Mouse (Mus musculus) neutrophil, adult 5-6 weeks (primary cell): ENCODE data around the gene Gja1. TPM values are rescaled to one million over a fixed set of nuclear protein-coding genes. Genes with fewer than 3 reads are reported as not detected.
"Not testable (repeated sequence)": the region's sequence is repeated elsewhere in the genome, so short reads cannot be mapped to it uniquely, and the experiment has no call there.

ENCODE experiments used
- ATAC-seq: fragments of 151-379, 151-347 bp; 2 replicates; pipeline ENCODE4 v1.8.0; 2017; ENCODE audit warnings: mild to moderate bottlenecking, moderate TSS enrichment; ENCODE audit not compliant: insufficient number of reproducible peaks, poor library complexity, low FRiP score, severe bottlenecking; ENCODE audit errors: extremely low read depth
- total RNA-seq: library from RNA; stranded (forward); fragments of 200-1000 nt; gene quantifications from 2 replicates; pipeline ENCODE4 v1.2.3, GENCODE M21; 2017

Gene Gja1
- total RNA-seq = 0.12 TPM in 1 of 2 replicates, not detected in the other

DNA sequence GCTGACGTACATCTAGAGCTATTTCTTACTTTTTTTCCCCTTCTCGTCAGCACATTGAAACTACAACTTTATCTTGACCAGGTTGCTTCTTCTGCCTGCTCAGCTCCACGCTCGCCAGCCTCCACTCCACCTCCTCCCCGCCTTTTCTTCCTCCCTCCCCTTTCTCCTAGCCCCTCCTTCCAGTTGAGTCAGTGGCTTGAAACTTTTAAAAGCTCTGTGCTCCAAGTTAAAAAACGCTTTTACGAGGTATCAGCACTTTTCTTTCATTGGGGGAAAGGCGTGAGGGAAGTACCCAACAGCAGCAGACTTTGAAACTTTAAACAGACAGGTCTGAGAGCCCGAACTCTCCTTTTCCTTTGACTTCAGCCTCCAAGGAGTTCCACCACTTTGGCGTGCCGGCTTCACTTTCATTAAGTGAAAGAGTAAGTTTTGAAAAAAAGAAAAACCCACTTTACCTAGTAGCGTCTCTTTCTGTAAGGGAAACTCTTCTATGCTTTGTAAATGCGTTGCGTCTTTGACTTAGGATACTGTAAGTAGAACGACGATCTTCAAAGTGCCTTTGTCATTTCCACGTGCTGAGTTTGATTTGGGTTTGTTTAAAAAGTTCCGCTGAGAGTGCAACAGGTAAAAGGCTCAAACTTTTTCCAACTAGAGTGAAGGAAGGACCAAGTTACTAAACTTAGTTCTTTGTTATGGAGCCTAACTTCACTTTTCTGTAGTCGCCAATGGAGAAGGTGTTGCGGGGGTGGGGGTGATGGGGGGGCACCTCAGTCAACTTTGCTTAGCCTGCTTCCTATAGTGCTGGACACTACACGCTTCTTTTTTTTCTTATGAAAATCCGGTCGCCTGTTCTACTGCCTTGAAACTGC lies at the start of gene Gja1:
Gja1 (plus strand) TSS at position 234 of the 869 bp plus-strand sequence.
- no peak for ATAC-seq

DNA sequence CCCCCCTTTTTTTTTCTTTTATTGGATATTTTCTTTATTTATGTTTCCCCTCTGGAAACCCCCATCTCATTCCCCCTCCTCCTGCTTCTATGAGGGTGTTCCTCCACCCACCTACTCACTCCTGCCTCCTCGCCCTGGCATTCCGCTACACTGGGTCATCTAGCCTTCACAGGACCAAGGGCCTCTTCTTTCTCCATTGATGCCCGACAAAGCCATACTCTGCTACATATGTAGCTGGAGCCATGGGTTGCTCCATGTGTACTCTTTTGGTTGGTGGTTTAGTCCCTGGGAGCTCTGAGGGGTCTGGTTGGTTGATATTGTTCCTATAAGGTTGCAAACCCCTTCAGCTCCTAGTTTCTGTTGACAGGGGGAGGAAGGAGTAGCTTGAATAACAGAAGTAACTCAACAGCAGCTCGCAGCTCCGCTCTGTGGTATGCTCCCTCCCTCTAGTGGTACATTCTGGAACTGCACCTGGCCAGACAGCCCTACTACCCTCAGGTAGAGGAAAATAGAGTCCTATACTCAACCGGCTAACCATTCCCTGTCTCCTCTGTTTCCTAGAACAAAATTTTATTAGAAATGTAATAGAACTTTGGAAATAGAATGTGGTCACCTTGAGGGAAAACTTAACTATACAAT lies 38.2 kb upstream of the Gja1 start:
- peak; percentile 46; the same call in 1 of the 2 replicates for ATAC-seq

DNA sequence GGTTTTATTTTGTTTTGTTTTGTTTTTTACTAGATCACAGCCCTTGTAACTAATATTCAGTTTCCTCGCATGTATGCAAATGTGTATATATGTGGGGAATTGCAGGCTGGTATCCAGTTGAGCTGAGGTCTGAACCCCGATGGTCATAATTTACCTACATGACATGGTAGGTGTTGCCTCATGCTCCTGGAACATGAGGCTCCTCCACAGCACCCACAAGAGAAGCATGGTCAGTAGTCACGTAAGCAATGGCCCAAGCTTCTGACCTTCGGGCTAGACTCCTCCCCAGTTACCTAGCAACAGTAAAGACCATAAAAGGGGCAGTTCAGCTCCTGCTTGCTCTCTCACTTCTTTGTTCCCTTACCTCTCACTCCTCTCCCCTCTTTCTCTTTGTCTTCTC lies 16.7 kb upstream of the Gja1 start:
- no peak for ATAC-seq

DNA sequence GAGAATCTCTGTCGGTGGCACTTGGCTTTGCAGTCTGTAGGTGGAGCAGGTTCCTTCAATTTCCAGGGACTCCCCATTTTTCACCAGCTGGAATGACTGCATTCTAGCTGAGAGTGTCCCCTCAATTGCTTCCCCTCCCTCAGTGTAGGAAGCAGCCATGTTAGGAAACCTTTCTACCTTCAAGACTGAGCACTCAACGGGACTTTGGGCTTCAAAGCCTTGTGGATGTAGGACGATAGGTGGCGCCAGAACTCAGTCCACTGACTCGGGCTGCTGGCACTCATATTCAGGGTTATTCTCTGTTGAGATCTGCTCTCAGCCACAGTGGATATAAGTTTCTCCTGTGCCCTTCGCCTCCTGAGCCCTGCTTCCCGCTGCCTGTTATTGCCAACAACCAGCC lies 8.1 kb upstream of the Gja1 start:
- ATAC-seq = no peak

DNA sequence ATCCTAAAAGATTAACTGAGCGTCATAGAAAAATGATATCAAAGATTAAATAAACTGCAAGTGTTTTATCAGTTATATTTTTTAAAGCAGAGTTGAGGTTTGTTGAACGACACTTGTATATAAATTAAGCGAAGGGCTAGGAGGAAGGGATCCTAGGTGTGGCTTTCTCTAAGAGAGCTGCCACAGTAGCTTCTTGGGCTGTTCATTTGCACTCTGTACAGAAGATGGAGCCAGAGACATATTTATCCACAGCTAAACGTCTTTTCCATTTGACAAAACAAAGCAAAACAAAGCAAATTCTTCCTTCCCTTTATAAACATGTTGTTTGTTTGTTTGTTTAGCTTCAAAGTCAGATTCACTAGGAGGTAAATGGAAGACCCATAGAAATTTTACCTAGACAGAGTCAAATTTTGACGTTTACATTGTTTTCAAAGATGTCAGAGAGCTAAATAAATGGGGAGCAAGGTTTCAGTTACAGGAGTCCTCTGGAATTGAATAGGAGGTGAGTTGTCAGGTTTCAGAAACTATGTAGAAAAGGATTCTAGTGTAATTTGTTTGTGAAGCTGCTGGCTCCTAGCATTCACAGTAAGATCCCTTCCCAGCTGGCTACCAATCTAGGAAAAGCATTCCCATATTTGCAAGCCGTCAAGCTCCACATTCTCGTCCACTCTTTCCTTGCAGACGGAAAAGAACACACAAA lies 4.0 kb upstream of the Gja1 start:
- no peak for ATAC-seq

DNA sequence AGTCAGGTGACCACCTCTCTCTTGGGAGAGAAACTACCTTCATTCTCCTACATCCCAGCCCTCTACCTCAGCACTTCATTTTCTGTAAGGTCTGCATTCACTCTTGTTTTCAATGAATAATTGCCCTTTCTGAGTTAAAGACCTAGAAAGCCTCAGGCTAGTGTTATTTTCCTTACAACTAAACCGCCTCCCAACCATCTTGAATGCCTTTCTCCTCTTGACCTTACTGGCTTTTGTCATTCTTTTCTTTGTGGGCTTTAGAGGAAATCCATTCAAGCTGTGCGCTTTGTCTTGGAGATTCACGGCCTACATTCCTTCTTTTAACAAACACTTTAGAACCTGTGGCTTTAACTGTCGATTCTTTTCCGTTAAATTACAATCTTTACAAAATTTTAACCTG lies 3.0 kb upstream of the Gja1 start:
- ATAC-seq = no peak

DNA sequence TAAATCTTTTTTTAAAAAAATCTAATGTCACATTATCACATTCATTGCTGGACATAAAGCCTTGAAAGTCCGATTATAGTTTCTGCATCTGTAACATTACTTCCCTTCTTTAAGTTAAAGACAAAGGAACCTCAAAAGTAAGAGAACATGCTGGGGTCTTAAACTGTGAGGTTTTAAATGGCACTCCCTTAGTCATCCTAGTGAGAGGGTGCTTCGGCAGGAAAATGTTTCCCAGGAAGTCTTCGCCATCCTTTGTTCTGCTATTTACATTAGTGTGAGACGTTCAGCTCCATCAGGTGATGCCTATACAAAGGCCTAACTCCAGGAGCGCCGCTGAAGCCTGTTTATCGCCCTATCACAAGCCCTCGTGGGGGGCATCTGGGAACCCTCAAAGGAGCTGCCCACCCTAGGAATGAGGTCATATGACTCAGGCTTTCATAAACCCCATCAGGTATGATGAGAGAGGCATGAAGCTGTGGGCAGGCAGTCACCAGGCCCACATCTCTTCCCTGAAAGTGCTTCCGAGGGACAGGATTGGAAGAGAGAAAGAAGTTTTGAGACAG lies 1.1 kb upstream of the Gja1 start:
- ATAC-seq = no peak

DNA sequence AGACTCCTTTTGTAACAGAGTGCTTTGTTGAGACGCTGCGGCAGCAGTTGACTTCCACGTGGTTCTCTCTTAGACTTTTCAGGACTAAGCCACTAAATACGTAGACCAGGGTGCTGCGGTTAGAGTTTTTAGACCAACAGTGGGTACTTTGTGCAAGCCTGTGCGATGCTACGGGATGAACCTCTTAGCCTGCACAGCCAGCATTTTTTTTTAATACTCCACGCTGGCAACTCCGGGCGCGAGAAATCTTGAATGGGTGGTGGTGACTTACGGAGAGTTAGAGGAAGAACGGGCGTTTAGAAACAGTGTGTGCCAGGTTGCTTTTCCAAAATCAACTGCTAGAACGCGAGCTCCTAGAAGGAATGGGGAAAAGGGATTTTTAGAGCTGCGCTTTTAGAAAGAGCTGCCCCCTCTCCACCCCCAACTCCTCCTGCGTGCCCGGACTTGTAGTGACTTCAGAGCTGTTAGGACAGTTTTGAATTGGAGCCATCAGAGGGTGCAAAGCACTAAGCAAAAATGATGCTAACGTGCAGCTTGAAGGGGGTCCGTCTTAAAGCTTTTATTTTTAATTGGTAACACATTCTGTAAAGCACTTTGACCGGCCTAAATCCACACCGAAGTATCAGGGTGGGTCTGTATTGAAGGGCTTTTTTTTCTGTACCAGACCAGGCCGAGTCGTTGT lies 977 bp downstream of the Gja1 start:
- ATAC-seq = no peak

DNA sequence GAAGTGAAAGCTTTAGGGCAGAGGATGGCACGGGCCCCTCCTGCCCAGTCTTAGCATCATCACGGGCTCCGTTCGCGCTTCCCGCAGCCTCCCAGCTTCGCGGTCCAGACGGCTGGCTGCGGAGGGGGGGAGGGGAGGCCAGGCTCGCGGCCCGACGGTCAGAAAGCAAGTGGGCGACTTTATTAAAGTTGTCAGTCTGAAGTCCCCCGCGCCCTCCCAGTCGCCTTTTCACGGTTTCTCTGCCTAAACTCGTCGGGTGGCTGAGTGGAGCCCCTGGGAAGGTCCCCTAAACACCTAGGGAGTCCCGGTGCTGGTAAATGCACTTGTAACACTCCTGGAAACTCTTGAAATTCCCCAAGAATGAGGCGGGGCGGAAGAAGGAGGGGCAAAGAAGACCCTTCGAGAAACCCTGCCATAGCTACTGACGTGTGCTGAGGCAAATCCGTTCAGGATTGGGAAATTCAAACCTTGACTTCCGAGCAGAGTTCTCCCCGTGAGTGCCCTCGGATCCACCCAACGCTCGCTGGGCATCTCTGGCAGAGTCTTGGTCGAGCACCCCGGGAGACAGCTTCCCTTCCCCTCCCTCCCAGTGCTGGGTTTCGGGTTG lies 1.6 kb downstream of the Gja1 start:
- no peak for ATAC-seq

DNA sequence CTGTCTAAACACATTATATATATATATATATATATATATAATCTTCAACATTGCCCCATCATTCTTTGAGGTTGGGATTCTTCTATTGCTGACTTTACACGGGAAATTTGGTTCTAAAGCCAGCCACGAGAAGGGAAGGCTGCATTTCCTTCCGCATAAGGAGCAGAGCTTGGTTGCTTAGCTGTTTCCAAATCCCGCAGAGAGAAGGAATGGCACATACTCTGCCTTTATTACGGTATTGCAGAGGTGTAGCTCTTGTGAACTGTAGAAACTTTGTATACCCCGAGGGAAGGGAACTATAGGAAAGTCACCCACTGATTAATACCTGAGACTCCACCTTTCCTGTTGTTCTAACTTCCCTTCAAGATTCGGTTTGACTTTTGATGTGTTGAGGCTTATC lies 2.6 kb downstream of the Gja1 start:
- no peak for ATAC-seq

DNA sequence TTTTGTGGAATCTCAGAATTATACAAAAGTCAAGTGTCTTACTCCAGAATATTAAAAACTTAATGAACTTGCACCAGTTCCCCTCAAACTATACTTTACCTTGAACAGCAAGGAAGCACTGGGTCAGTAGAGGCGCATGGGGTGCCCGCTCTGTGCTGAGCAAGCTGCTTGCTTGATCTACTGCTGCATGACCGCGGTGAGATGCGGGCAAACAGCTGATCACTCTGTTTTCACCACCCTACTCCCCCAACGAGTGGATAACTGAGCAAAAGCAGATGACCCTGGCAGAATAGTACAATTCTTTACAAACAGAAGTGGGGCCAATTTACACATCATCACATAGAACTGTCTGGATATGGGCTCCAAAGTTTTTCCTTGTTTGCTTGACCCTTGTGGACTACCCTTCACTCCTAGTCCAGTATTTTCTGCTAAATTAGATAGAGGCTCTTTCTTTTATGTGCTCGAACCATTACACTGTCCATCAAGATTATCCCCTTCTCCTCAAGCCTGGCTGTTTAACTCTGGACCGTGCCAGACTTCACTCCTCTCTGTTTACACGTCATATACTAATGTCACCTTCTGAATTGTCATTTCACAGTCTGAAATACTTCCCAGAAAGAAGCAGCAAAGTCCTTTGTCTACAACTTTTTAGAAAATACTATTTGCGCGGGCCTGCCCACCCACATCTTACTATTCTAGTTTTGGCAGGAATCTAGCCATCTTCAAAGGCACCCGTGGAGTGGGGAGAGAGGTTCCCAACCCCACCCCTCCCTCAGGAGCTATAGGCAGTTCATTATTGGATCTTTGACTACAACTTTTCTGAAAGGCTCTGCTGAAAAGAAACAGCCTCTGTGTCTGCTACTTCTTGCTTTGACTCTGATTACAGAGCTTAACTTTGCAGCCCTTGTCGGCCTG lies 8.3 kb downstream of the Gja1 start:
- ATAC-seq = no peak

DNA sequence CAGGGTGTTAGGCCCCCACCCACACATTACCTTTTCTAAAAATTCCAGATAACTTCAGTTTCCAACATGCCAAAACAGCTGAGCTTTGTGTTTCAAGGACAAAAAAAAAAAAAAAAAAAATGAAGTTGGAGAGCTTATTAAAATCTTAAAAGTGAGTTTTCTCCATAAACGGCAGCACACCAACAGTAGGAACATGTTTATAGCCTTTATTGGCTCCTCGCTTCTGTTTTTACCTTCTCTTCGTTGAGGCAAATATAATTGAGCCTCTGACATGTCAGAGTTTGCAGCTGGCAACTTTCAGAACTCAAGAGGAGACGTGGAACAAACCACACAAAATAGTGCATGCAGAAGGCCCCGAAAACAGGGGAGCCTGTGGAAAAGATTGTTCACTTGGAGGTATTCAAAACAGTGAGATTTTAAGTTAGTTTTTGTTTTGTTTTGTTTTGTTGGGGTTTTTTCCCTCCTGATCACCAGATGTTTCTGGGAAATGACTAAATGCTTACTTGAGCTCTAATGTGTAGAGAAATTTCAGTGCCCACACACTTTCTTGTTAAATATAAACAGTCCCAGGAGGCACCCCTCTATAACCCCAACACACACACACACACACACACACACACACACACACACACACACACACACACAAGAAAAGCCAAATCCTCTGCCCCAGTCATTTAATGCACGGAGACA lies 16.1 kb downstream of the Gja1 start:
- no peak for ATAC-seq

DNA sequence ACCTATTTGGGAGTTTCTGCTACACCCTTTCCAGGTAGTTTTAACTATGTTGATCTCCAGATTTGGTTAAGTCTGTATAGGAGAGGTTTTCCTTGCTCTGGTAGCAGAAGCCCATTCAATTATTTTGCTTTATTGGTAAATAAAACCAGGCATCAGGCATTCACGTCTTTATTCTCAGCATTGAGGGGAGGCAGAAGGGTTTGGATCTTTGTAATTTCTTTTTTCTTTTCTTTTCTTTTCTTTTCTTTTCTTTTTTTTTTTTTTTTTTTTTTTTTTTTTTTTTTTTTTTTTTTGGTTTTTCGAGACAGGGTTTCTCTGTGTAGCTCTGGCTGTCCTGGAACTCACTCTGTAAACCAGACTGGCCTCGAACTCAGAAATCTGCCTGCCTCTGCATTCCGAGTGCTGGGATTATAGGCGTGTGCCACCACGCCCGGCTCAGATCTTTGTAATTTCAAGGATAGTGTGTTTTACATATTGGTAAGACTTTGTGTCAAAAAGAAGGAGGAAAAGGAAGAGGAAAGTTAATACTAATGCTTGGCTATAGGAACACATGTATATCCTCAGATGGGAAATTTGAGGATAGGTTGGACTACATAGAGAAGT lies 16.8 kb downstream of the Gja1 start:
- not testable (repeated sequence) for ATAC-seq

DNA sequence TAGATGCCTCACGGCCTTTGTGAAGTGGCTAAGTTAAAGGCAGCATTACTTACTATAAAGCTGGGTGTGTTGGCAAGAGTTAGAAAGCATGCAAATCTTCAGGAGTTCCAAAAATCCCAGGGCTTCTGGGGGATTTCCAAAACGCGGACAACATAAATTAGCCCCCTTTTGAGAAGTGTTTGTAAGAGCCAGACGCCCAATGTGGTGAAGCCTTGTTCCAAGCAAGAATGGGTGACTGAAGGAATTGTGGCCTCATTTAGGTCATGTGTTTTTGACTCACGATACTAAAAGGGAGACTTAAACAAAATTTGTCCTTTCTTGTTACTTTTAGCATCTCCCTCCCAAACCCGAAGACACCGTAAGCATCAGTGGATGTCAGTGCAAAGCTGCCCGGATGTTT lies 20.7 kb downstream of the Gja1 start:
- ATAC-seq = no peak

DNA sequence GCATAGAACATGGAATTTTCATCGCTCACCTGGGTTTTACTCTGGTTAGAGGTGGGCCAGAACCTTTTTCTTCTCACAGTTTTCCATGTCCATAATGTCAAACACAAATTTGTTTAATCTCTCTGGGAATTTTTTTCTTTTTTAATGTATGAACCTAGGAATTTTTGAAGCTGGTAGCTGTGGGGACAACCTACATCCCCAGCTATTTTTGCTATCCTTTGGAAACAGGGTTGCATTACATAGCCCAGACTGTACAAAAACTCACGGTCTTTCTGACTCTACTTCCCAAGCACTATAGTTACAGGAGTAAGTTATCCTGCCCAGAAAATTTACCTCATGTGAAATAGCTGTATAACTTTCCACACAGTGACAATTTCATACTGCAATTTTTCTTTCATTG lies 21.2 kb downstream of the Gja1 start:
- no peak for ATAC-seq

DNA sequence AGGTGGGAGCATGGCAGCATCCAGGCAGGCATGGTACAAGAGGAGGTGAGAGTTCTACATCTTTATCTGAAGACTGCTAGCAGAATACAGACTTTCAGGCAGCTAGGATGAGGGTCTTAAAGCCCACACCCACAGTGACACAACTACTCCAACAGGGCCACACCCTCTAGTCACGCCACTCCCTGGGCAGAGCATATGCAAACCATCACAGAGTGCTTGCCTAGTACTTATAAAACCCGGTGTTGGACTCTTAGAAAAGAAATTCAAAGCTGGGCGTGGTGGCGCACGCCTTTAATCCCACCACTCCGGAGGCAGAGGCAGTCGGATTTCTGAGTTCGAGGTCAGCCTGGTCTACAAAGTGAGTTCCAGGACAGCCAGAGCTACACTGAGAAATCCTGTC lies 24.3 kb downstream of the Gja1 start:
- ATAC-seq = not testable (repeated sequence)

DNA sequence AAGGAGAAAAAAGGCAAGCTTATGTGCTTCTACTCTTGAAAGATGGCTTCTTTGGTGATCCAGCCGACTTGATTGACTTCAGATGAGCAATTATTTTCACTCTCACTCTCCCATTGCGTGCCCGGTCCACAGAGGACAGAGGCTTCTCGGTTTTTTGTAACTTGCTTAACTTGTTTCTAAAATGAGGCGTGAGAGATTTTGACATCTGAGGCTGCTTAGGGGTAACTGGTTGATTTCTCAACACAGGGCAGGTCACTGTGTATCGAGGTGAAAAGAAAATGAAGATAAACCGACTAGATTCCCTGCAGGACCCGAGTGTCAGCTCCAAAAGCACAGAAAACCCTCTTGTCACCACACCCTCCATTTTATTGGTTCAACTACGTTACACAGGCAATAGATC lies 28.8 kb downstream of the Gja1 start:
- ATAC-seq = no peak
